Mouse (Mus musculus) cerebellum, adult 11 months (tissue): ENCODE results near the gene Vmn2r39.
"Not testable (repeated sequence)": the region's sequence is repeated elsewhere in the genome, so short reads cannot be mapped to it uniquely, and the experiment has no call there.

Experiments
- DNase-seq: peaks from one replicate; pipeline ENCODE4 v3.0.0; 2022

Vmn2r39 gene

GRCm38 (mm10) chr7:9030698-9031097 lies at the start of gene Vmn2r39:
Gene Vmn2r39, minus strand, starts transcription at chr7:9030798.
- DNase-seq, result not testable (repeated sequence)

- not testable (repeated sequence) for DNase-seq
Measured at GRCm38 (mm10) chr7:9065353-9065752, 34.8 kb upstream of the Vmn2r39 start.
